Mouse (Mus musculus) kidney, postnatal 0 days (tissue): ENCODE data around the gene Arhgap32. TPM values are rescaled to one million over a fixed set of nuclear protein-coding genes. Genes with fewer than 3 reads are reported as not detected.

ENCODE experiments used
- ATAC-seq: fragments of 200-750 bp; cut with Nextera tagmentation; replicated peaks from 2 replicates; pipeline ENCODE4 v1.8.0; 2017; ENCODE audit warnings: low read depth, moderate number of reproducible peaks, moderate TSS enrichment, moderate library complexity; ENCODE audit not compliant: low FRiP score
- DNase-seq: peaks from one replicate; pipeline ENCODE4 v3.0.0-alpha.2; 2016; ENCODE audit warnings: low spot score
- H3K27ac ChIP-seq: fragments of 300-500 bp; sonication (generic); 2 replicates; pipeline ENCODE4 v1.5.1; 2014; ENCODE audit warnings: mild to moderate bottlenecking
- H3K27me3 ChIP-seq: fragments of 300-500 bp; sonication (generic); 2 replicates; pipeline ENCODE4 v1.6.1; 2014; ENCODE audit warnings: low read length, mixed read lengths; ENCODE audit not compliant: insufficient read depth
- H3K36me3 ChIP-seq: fragments of 300-500 bp; sonication (generic); 2 replicates; pipeline ENCODE4 v1.6.1; 2014; ENCODE audit warnings: low read length, mixed read lengths; ENCODE audit not compliant: insufficient read depth
- H3K4me1 ChIP-seq: fragments of 300-500 bp; sonication (generic); replicated peaks from 2 replicates; pipeline ENCODE4 v1.6.1; 2014; ENCODE audit warnings: antibody characterized with exemption, low read length, mixed read lengths; ENCODE audit not compliant: insufficient read depth
- H3K4me2 ChIP-seq: fragments of 300-500 bp; sonication (generic); 2 replicates; pipeline ENCODE4 v1.6.1; 2014; ENCODE audit warnings: mild to moderate bottlenecking, low read length, moderate library complexity, mixed read lengths
- H3K4me3 ChIP-seq: fragments of 300-500 bp; sonication (generic); replicated peaks from 2 replicates; pipeline ENCODE4 v1.5.1; 2014; ENCODE audit warnings: low read depth, low read length
- H3K9ac ChIP-seq: fragments of 300-500 bp; sonication (generic); 2 replicates; pipeline ENCODE4 v1.6.1; 2014; ENCODE audit warnings: low read depth, low read length
- H3K9me3 ChIP-seq: fragments of 300-500 bp; sonication (generic); replicated peaks from 2 replicates; pipeline ENCODE4 v1.6.1; 2016; ENCODE audit warnings: low read length, inconsistent platforms, mixed read lengths
- CTCF ChIP-seq: IDR thresholded peaks from 2 replicates; pipeline ENCODE4 v1.5.1; 2016; ENCODE audit warnings: antibody characterized with exemption, low read depth, mild to moderate bottlenecking, moderate library complexity
- WGBS: fragments of 180-500 bp; shearing (Covaris S2); extraction: QIAGEN DNeasy Blood & Tissue Kit; methylation state at CpG from one replicate; pipeline ENCODE4 v1.1.7; 2014; 5-methylcytosine and 5-hydroxymethylcytosine counted together
- polyA plus RNA-seq: library from polyadenylated mRNA; unstranded; fragments of >200 nt; fragmentation: Nextera tagmentation; extraction: Ambion mirVana; gene quantifications from 2 replicates; pipeline ENCODE4 v1.2.1, GENCODE M21; 2015

Arhgap32 gene
- polyA plus RNA-seq, 1 experiment from 2014 or later: 10.1 TPM

- H3K27me3 ChIP-seq: no peaks in the 10 kb centered on the region
- no peak for DNase-seq
- no peaks in the 10 kb centered on the region; the same call in 1 of the 2 replicates for H3K4me1 ChIP-seq
- no peak overlapping the region for H3K27ac ChIP-seq
- 83% methylated on average over 5 of the region's 5 CpGs for whole genome bisulfite sequencing
- no peaks in the 10 kb centered on the region for H3K36me3 ChIP-seq
- no peak overlapping the region for H3K4me3 ChIP-seq
- H3K9ac ChIP-seq: no peak overlapping the region
- no peak for TF ChIP-seq CTCF
- ATAC-seq: no peak
- no peak overlapping the region for H3K4me2 ChIP-seq
- no peaks in the 10 kb centered on the region for H3K9me3 ChIP-seq
Measured at GRCm38 (mm10) chr9:32280456-32280855, 164.5 kb downstream of the Arhgap32 start.

GRCm38 (mm10) chr9:32283591-32283990 lies 167.7 kb downstream of the Arhgap32 start:
- WGBS: 55% methylated on average over 5 of the region's 5 CpGs

GRCm38 (mm10) chr9:32291618-32292017 lies 175.7 kb downstream of the Arhgap32 start:
- ATAC-seq: no peak
- 31% methylated on average over 7 of the region's 7 CpGs for WGBS
- no peaks in the 10 kb centered on the region for H3K27me3 ChIP-seq

More at GRCm38 (mm10) chr9:32283591-32283990, 167.7 kb downstream of the Arhgap32 start:
- no peak for TF ChIP-seq CTCF
- DNase-seq: peak; percentile 22
- no peak overlapping the region for H3K4me3 ChIP-seq
- H3K27ac ChIP-seq: peak overlapping the region; percentile 48
- H3K9me3 ChIP-seq: no peaks in the 10 kb centered on the region
- no peaks in the 10 kb centered on the region; the same call in 1 of the 2 replicates for H3K4me1 ChIP-seq
- H3K4me2 ChIP-seq: no peak overlapping the region
- no peak overlapping the region for H3K9ac ChIP-seq
- no peaks in the 10 kb centered on the region for H3K27me3 ChIP-seq
- no peak; the same call in 1 of the 2 replicates for ATAC-seq
- H3K36me3 ChIP-seq: no peaks in the 10 kb centered on the region

GRCm38 (mm10) chr9:32292686-32293085 lies 176.8 kb downstream of the Arhgap32 start:
- Histone ChIP-seq H3K4me1 (no peaks in the 10 kb centered on the region), H3K36me3 (no peaks in the 10 kb centered on the region), H3K27ac (no peak overlapping the region), H3K4me3 (no peak overlapping the region), H3K9ac (no peak overlapping the region), H3K9me3 (no peaks in the 10 kb centered on the region), H3K27me3 (no peaks in the 10 kb centered on the region), H3K4me2 (no peak overlapping the region)
- peak; percentile 16 for DNase-seq
- no peak for TF ChIP-seq CTCF
- WGBS: 22% methylated on average over 5 of the region's 5 CpGs
- ATAC-seq: no peak; the same call in 1 of the 2 replicates

More at GRCm38 (mm10) chr9:32291618-32292017, 175.7 kb downstream of the Arhgap32 start:
- Histone ChIP-seq H3K4me2 (peak overlapping the region; percentile 25; the same call in 1 of the 2 replicates), H3K9me3 (no peaks in the 10 kb centered on the region), H3K9ac (no peak overlapping the region), H3K27ac (no peak overlapping the region), H3K4me1 (no peaks in the 10 kb centered on the region), H3K4me3 (no peak overlapping the region), H3K36me3 (no peaks in the 10 kb centered on the region)
- TF ChIP-seq CTCF: no peak; the same call in 1 of the 2 replicates
- no peak for DNase-seq

GRCm38 (mm10) chr9:32295061-32295800 lies 179.3 kb downstream of the Arhgap32 start:
- H3K4me3 ChIP-seq: no peak overlapping the region
- no peaks in the 10 kb centered on the region for H3K36me3 ChIP-seq
- no peaks in the 10 kb centered on the region for H3K9me3 ChIP-seq
- H3K4me1 ChIP-seq: no peaks in the 10 kb centered on the region
- H3K27ac ChIP-seq: no peak overlapping the region
- no peak for TF ChIP-seq CTCF
- ATAC-seq: no peak
- no peak overlapping the region for H3K4me2 ChIP-seq
- WGBS: 89% methylated on average over 9 of the region's 9 CpGs
- H3K9ac ChIP-seq: no peak overlapping the region
- H3K27me3 ChIP-seq: no peaks in the 10 kb centered on the region
- no peak for DNase-seq

GRCm38 (mm10) chr9:32302501-32303150 lies 186.7 kb downstream of the Arhgap32 start:
- Histone ChIP-seq H3K27me3 (no peaks in the 10 kb centered on the region), H3K9me3 (no peaks in the 10 kb centered on the region), H3K36me3 (no peaks in the 10 kb centered on the region), H3K4me2 (no peak overlapping the region), H3K4me1 (no peaks in the 10 kb centered on the region), H3K4me3 (no peak overlapping the region), H3K9ac (no peak overlapping the region), H3K27ac (no peak overlapping the region)
- DNase-seq (no peak), ATAC-seq (no peak)
- WGBS: 68% methylated on average over 13 of the region's 13 CpGs
- no peak for TF ChIP-seq CTCF
